Mouse (Mus musculus) intestine, embryonic 14.5 days (tissue): ENCODE data around the gene Sema4b. TPM values are rescaled to one million over a fixed set of nuclear protein-coding genes. Genes with fewer than 3 reads are reported as not detected.

Source experiments
- ATAC-seq: fragments of 200-750 bp; cut with Nextera tagmentation; replicated peaks from 2 replicates; pipeline ENCODE4 v1.8.0; 2017; ENCODE audit warnings: low read depth, moderate number of reproducible peaks, moderate TSS enrichment, moderate library complexity; ENCODE audit not compliant: low FRiP score, low TSS enrichment
- DNase-seq: peaks from one replicate; pipeline ENCODE4 v3.0.0-alpha.2; 2018; ENCODE audit warnings: low spot score
- H3K27ac ChIP-seq: fragments of 300-500 bp; sonication (generic); 2 replicates; pipeline ENCODE4 v1.5.1; 2014; ENCODE audit warnings: low read depth, mild to moderate bottlenecking, control low read depth
- H3K27me3 ChIP-seq: fragments of 300-500 bp; sonication (generic); replicated peaks from 2 replicates; pipeline ENCODE4 v1.6.1; 2014; ENCODE audit warnings: low read length, control low read depth; ENCODE audit not compliant: control insufficient read depth, insufficient read depth
- H3K36me3 ChIP-seq: fragments of 300-500 bp; sonication (generic); 2 replicates; pipeline ENCODE4 v1.6.1; 2014; ENCODE audit warnings: low read length, control low read depth; ENCODE audit not compliant: control insufficient read depth, insufficient read depth
- H3K4me1 ChIP-seq: fragments of 300-500 bp; sonication (generic); replicated peaks from 2 replicates; pipeline ENCODE4 v1.6.1; 2014; ENCODE audit warnings: low read length, control low read depth, mixed read lengths; ENCODE audit not compliant: control insufficient read depth, insufficient read depth
- H3K4me2 ChIP-seq: fragments of 300-500 bp; sonication (generic); 2 replicates; pipeline ENCODE4 v1.6.1; 2014; ENCODE audit warnings: low read length
- H3K4me3 ChIP-seq: fragments of 300-500 bp; sonication (generic); 2 replicates; pipeline ENCODE4 v1.5.1; 2014; ENCODE audit warnings: low read depth, low read length, control low read depth, mixed read lengths
- H3K9ac ChIP-seq: fragments of 300-500 bp; sonication (generic); 2 replicates; pipeline ENCODE4 v1.6.1; 2014; ENCODE audit warnings: mild to moderate bottlenecking, low read length
- H3K9me3 ChIP-seq: fragments of 300-500 bp; sonication (generic); 2 replicates; pipeline ENCODE4 v1.6.1; 2016; ENCODE audit warnings: low read length, control low read depth; ENCODE audit not compliant: control insufficient read depth
- WGBS: fragments of 180-500 bp; shearing (Covaris S2); extraction: QIAGEN DNeasy Blood & Tissue Kit; methylation state at CpG from one replicate; pipeline ENCODE4 v1.1.7; 2014; 5-methylcytosine and 5-hydroxymethylcytosine counted together
- polyA plus RNA-seq: library from polyadenylated mRNA; unstranded; fragments of >200 nt; fragmentation: Nextera tagmentation; extraction: Ambion mirVana; gene quantifications from 2 replicates; pipeline ENCODE4 v1.2.1, GENCODE M21; 2014

The Sema4b gene
- polyA plus RNA-seq, 1 experiment from 2014 or later = 15.9 TPM

GRCm38 (mm10) chr7:80202961-80203360, 16.3 kb downstream of the Sema4b start:
- peaks cover 7% of the 10 kb centered on the region; the same call in 1 of the 2 replicates for H3K36me3 ChIP-seq
- WGBS = 89% methylated on average over 5 of the region's 5 CpGs
- H3K9me3 ChIP-seq = no peaks in the 10 kb centered on the region
- H3K27me3 ChIP-seq = no peaks in the 10 kb centered on the region
- no peak overlapping the region for H3K27ac ChIP-seq
- ATAC-seq (no peak), DNase-seq (no peak)
- H3K4me3 ChIP-seq = no peak overlapping the region
- H3K4me2 ChIP-seq = no peak overlapping the region
- no peak overlapping the region for H3K9ac ChIP-seq
- peaks cover 35% of the 10 kb centered on the region for H3K4me1 ChIP-seq

- Histone ChIP-seq H3K4me2 (no peak overlapping the region), H3K4me3 (no peak overlapping the region), H3K27me3 (no peaks in the 10 kb centered on the region), H3K27ac (no peak overlapping the region), H3K9ac (no peak overlapping the region), H3K9me3 (no peaks in the 10 kb centered on the region), H3K4me1 (peaks cover 42% of the 10 kb centered on the region), H3K36me3 (peaks cover 7% of the 10 kb centered on the region; the same call in 1 of the 2 replicates)
- no peak for ATAC-seq
- no peak for DNase-seq
- 68% methylated on average over 12 of the region's 12 CpGs for WGBS
These were observed 17.0 kb downstream of the Sema4b start for GRCm38 (mm10) chr7:80203638-80204096.

- Histone ChIP-seq H3K4me3 (no peak overlapping the region), H3K9ac (no peak overlapping the region), H3K27me3 (no peaks in the 10 kb centered on the region), H3K27ac (no peak overlapping the region), H3K36me3 (peaks cover 7% of the 10 kb centered on the region; the same call in 1 of the 2 replicates), H3K4me2 (no peak overlapping the region), H3K9me3 (no peaks in the 10 kb centered on the region), H3K4me1 (peaks cover 39% of the 10 kb centered on the region)
- WGBS = 82% methylated on average over 4 of the region's 4 CpGs
- no peak for DNase-seq
- ATAC-seq = no peak
These were observed 17.7 kb downstream of the Sema4b start for GRCm38 (mm10) chr7:80204362-80204761.

GRCm38 (mm10) chr7:80204961-80205360, 18.3 kb downstream of the Sema4b start:
- Histone ChIP-seq H3K36me3 (peaks cover 7% of the 10 kb centered on the region; the same call in 1 of the 2 replicates), H3K4me1 (peaks cover 33% of the 10 kb centered on the region), H3K4me2 (no peak overlapping the region), H3K9ac (no peak overlapping the region), H3K4me3 (no peak overlapping the region), H3K27me3 (no peaks in the 10 kb centered on the region), H3K9me3 (no peaks in the 10 kb centered on the region), H3K27ac (no peak overlapping the region)
- DNase-seq (no peak), ATAC-seq (no peak)
- WGBS = 83% methylated on average over 7 of the region's 7 CpGs

GRCm38 (mm10) chr7:80205705-80206589, 19.3 kb downstream of the Sema4b start:
- Histone ChIP-seq H3K9me3 (no peaks in the 10 kb centered on the region), H3K4me3 (no peak overlapping the region), H3K27me3 (no peaks in the 10 kb centered on the region), H3K4me2 (no peak overlapping the region), H3K4me1 (peaks cover 26% of the 10 kb centered on the region), H3K9ac (no peak overlapping the region), H3K36me3 (peaks cover 7% of the 10 kb centered on the region; the same call in 1 of the 2 replicates), H3K27ac (no peak overlapping the region)
- DNase-seq = no peak
- 79% methylated on average over 12 of the region's 12 CpGs for WGBS
- no peak for ATAC-seq

- Histone ChIP-seq H3K36me3 (peaks cover 4% of the 10 kb centered on the region; the same call in 1 of the 2 replicates), H3K27ac (peak overlapping the region; percentile 17; the same call in 1 of the 2 replicates), H3K4me2 (no peak overlapping the region), H3K9ac (no peak overlapping the region), H3K27me3 (no peaks in the 10 kb centered on the region), H3K9me3 (no peaks in the 10 kb centered on the region), H3K4me3 (no peak overlapping the region), H3K4me1 (peaks cover 23% of the 10 kb centered on the region)
- 63% methylated on average over 3 of the region's 3 CpGs for WGBS
- no peak for DNase-seq
- peak; percentile 59 for ATAC-seq
These were observed 20.7 kb downstream of the Sema4b start for GRCm38 (mm10) chr7:80207314-80207731.

- H3K4me2 ChIP-seq = no peak overlapping the region
- WGBS = 78% methylated on average over 18 of the region's 18 CpGs
These were observed 21.5 kb downstream of the Sema4b start for GRCm38 (mm10) chr7:80208026-80208642.

GRCm38 (mm10) chr7:80208738-80209430, 22.2 kb downstream of the Sema4b start:
- ATAC-seq (no peak), DNase-seq (no peak)
- no peaks in the 10 kb centered on the region for H3K27me3 ChIP-seq
- no peaks in the 10 kb centered on the region for H3K9me3 ChIP-seq
- peaks cover 21% of the 10 kb centered on the region for H3K4me1 ChIP-seq
- H3K9ac ChIP-seq = no peak overlapping the region
- no peak overlapping the region for H3K4me3 ChIP-seq
- no peak overlapping the region for H3K27ac ChIP-seq
- H3K4me2 ChIP-seq = no peak overlapping the region
- peaks cover 16% of the 10 kb centered on the region for H3K36me3 ChIP-seq
- WGBS = 66% methylated on average over 10 of the region's 10 CpGs

More at GRCm38 (mm10) chr7:80208026-80208642, 21.5 kb downstream of the Sema4b start:
- Histone ChIP-seq H3K4me3 (no peak overlapping the region), H3K36me3 (peaks cover 10% of the 10 kb centered on the region), H3K9ac (no peak overlapping the region), H3K27ac (peak overlapping the region; percentile 17; the same call in 1 of the 2 replicates), H3K27me3 (no peaks in the 10 kb centered on the region), H3K9me3 (no peaks in the 10 kb centered on the region), H3K4me1 (peaks cover 21% of the 10 kb centered on the region)
- no peak for ATAC-seq
- no peak for DNase-seq
